Comparison of ENCODE assay signal across 8 mouse cellular contexts in the genomic region with DNA sequence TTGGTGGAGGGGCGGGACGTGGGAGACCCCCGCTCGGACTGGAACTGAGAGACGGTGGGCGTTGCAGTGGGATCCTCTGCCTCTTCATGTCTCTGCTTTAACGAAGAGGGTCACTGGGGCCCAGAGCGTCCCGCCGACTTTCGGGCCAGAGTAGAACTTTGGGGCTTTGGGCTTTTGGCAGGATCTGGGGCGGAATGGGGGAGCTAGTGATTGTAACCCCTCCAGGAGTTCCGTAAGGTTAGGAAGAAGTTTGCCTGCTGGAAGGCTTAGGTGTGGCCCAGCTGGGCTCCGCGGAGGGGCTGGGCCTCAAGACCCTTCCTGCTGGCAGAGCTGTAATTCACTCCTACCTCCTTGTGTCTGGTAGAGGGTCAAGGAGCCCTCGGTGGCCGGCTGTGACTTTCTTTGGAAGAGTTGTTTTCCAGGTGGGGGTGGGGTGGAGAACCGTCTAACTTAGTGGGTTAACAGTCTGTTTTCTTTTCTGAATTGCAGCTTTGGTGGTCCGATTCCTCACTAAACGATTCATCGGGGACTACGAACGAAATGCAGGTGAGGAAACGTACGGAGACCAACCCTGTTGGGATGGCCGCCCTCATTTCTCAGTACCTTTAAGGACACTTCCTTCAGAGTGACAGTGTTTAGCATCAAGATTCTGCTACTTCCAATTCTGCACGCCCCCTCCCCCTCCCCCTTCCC. TPM values are rescaled to one million over a fixed set of nuclear protein-coding genes. Genes with fewer than 3 reads are reported as not detected.
DNase-seq lines count a peak whose midpoint lies in the region; TF ChIP-seq lines count a peak whose summit lies in the region.

No protein-coding gene starts in this region.

- peaks cover 8% of the 10 kb centered on the region; the same call in 1 of the 2 replicates for H3K4me1 ChIP-seq in cortical plate, adult 2 months (ENCODE audit: control insufficient read depth, insufficient read depth, low read length)
- peaks cover 74% of the 10 kb centered on the region for H3K4me1 ChIP-seq in hindbrain, embryonic 10.5 days (replicated peaks)
- H3K4me1 ChIP-seq in midbrain, embryonic 10.5 days: peaks cover 56% of the 10 kb centered on the region

- H3K4me3 ChIP-seq in layer of hippocampus, adult 2 months: peak overlapping the region; percentile 99
- peak overlapping the region; percentile 99 for H3K4me3 ChIP-seq in cortical plate, adult 2 months (ENCODE audit: insufficient read depth, low read length)
- peak overlapping the region; percentile 95 for H3K4me3 ChIP-seq in hindbrain, embryonic 10.5 days
- peak overlapping the region; percentile 91 for H3K4me3 ChIP-seq in midbrain, embryonic 10.5 days

- WGBS in hindbrain, embryonic 10.5 days: under 1% methylated on average over 27 of the region's 27 CpGs
- under 1% methylated on average over 27 of the region's 27 CpGs for WGBS in midbrain, embryonic 10.5 days

- no peak for TF ChIP-seq POLR2A in cortical plate, adult 2 months (IDR thresholded peaks at IDR 0.05; ENCODE audit: extremely low read depth, insufficient read depth, low read length)

- H3K27me3 ChIP-seq in hindbrain, embryonic 10.5 days (ENCODE audit: insufficient read depth, poor library complexity, severe bottlenecking): peaks cover 28% of the 10 kb centered on the region
- peaks cover 40% of the 10 kb centered on the region for H3K27me3 ChIP-seq in midbrain, embryonic 10.5 days (ENCODE audit: low read depth, poor library complexity, severe bottlenecking)

- H3K9me3 ChIP-seq in hindbrain, embryonic 10.5 days: no peaks in the 10 kb centered on the region
- no peaks in the 10 kb centered on the region for H3K9me3 ChIP-seq in midbrain, embryonic 10.5 days (replicated peaks)

- DNase-seq in layer of hippocampus, adult 2 months (ENCODE audit: low spot score in 2 of 2): no peak
- no peak for DNase-seq in layer of hippocampus, postnatal 36 days
- peak; percentile 59 for DNase-seq in hindbrain, embryonic 10.5 days (ENCODE audit: low spot score)
- peak; percentile 69 for DNase-seq in midbrain, embryonic 10.5 days (ENCODE audit: low spot score)
- DNase-seq in layer of hippocampus, adult 9-10 months (ENCODE audit: low spot score): no peak
- no peak for DNase-seq in spleen, postnatal 10 days (ENCODE audit: low spot score in 2 of 2)
- no peak for DNase-seq in gastrocnemius, postnatal 10 days

- no peak for TF ChIP-seq CTCF in layer of hippocampus, adult 2 months (conservative IDR thresholded peaks at IDR 0.05)
- no peak for TF ChIP-seq CTCF in cortical plate, adult 2 months (IDR thresholded peaks at IDR 0.05; ENCODE audit: extremely low read depth, insufficient read depth, low read length)

- peak overlapping the region; percentile 95 for H3K27ac ChIP-seq in layer of hippocampus, adult 2 months
- peak overlapping the region; percentile 87 for H3K27ac ChIP-seq in cortical plate, adult 2 months (ENCODE audit: insufficient read depth, low read length)
- H3K27ac ChIP-seq in hindbrain, embryonic 10.5 days: peak overlapping the region; percentile 95
- H3K27ac ChIP-seq in midbrain, embryonic 10.5 days (replicated peaks): peak overlapping the region; percentile 91

- H3K36me3 ChIP-seq in hindbrain, embryonic 10.5 days: peaks cover 36% of the 10 kb centered on the region
- peaks cover 39% of the 10 kb centered on the region for H3K36me3 ChIP-seq in midbrain, embryonic 10.5 days

RNA-seq across cellular contexts. Expression of gene Rasl11b, which starts 0.7 kb away (rescaled TPM):
- 10 to 100 TPM; 65.6 to 75.4 TPM for total RNA-seq in layer of hippocampus, adult 2 months (2021)
- 10 to 100 TPM; 72.7 to 74.2 TPM for total RNA-seq in layer of hippocampus, postnatal 36 days (2021)
- 119 and 124 TPM in 2 replicates for polyA plus RNA-seq in cortical plate, adult 2 months (2012; rRNA removed)
- polyA plus RNA-seq in hindbrain, embryonic 10.5 days (2016; fragmentation: Nextera tagmentation; extraction: Ambion mirVana): 30.5 and 32.7 TPM in 2 replicates
- 27.3 and 30.3 TPM in 2 replicates for polyA plus RNA-seq in midbrain, embryonic 10.5 days (2016; fragmentation: Nextera tagmentation; extraction: Ambion mirVana)
- 1 to 10 TPM; 6.3 to 8.1 TPM for total RNA-seq in gastrocnemius, postnatal 10 days (2021)

Comparison
In these comparisons a context has a peak if more than half of its experiments do, and no peak if none do; other contexts are left out.
1. DNase-seq: peak in hindbrain, embryonic 10.5 days (single experiment) and midbrain, embryonic 10.5 days (single experiment); none in layer of hippocampus, adult 2 months (0 of 2), layer of hippocampus, postnatal 36 days (0 of 2), layer of hippocampus, adult 9-10 months (single experiment), spleen, postnatal 10 days (0 of 2) and gastrocnemius, postnatal 10 days (single experiment).
2. RNA of gene Rasl11b, which starts 0.7 kb away (total RNA-seq): 65.6 to 75.4 TPM in layer of hippocampus, adult 2 months and 72.7 to 74.2 TPM in layer of hippocampus, postnatal 36 days; 6.3 to 8.1 TPM in gastrocnemius, postnatal 10 days; every median in the first group is over 4 times any median in the second.
3. Peak in every context shown above with its lines, with median percentiles within 50 percentile points of each other: H3K27ac ChIP-seq and H3K4me3 ChIP-seq.